Mouse (Mus musculus): ENCODE results near the gene Gm21885. TPM values are rescaled to one million over a fixed set of nuclear protein-coding genes. Genes with fewer than 3 reads are reported as not detected.

Gm21885 gene
- polyA plus RNA-seq, 1 experiment from 2014 or later = 0.68 TPM

DNA sequence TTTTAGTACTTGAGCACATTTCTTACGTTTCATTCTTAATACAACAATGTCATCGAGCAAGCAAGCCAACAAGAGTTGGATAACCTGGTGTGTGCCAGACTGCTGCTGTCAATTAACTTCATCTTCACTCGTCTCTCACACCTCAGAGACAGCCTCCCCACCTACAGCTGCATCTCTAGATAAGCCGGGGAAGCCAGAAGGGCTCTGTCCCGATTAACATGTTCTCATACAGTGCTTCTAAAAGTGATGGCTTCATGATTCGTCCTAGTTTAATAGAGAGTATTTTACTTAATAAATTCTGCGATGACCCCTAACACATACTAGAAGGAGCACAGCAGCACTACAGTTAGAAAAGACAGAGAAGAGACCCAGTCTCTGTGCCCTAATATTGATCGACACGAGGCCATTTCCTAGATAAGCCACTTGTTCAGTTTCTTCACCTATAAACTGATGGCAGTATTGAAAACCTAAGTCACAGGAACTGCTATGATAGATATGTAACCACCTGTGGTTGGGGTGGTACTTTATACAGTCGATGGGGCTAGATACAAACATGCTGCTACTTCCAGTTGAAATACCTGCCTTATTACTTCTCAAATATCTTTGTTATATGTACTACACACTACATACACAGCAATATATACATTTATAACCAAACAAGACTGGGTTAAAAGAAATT is 8.5 kb downstream of the Gm21885 start:
- Histone ChIP-seq H3K4me1 (replicated peaks; ENCODE audit: control insufficient read depth, insufficient read depth, low read length) (no peaks in the 10 kb centered on the region), H3K9ac (ENCODE audit: low read length) (no peak overlapping the region), H3K9me3 (ENCODE audit: control insufficient read depth, low read length) (no peaks in the 10 kb centered on the region), H3K4me2 (ENCODE audit: low read depth, low read length, severe bottlenecking) (no peak overlapping the region), H3K27ac (ENCODE audit: low read depth, low read length) (no peak overlapping the region), H3K4me3 (ENCODE audit: low read depth, low read length) (no peak overlapping the region), H3K27me3 (ENCODE audit: control insufficient read depth, insufficient read depth, low read length) (no peaks in the 10 kb centered on the region), H3K36me3 (ENCODE audit: control insufficient read depth, insufficient read depth, low read length) (peaks cover 18% of the 10 kb centered on the region)
- DNase-seq (ENCODE audit: low spot score) = no peak
- ATAC-seq (replicated peaks; ENCODE audit: low FRiP score) = no peak
- 93% methylated on average over 10 of the region's 10 CpGs for WGBS

DNA sequence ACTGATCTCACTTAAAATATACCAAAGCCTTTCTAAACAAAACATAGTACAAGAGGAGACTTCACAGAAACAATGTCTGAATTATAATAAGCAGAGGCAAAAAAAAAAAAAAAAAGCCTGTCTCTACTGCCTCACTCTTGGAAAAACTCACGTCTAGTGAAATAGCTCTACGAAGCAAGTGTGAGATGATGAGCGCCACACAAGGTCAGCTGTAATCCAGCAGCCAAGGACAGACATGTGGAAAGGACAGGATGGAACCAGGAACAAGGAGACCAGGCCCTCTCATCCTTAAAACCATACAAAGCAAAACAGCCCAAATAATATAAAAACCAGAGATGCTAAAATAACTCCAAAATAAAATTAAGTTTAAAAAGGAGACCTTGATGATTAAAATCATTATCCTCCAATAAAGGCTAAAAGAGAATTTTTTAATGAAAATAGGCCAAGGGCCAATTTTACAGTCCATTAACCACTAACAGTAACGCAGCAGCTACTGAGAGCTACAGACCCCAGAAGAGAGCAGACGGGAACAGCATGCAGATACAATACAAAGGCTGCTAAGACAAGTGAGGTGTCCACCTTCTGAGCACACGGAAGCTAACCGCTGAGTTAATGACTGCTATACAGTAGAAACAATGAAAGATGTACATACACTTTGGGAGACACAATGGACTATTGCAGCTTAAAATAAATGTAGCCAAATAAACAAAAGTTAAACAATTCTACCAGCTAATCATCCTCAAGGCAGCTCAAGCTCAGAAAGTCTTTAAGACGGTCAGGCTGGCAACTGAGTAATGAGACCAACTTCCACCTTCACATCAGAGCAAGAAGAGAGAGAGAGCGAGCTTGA is 13.5 kb downstream of the Gm21885 start:
- ATAC-seq (replicated peaks; ENCODE audit: low FRiP score) (no peak), DNase-seq (ENCODE audit: low spot score) (no peak)
- Histone ChIP-seq H3K4me1 (replicated peaks; ENCODE audit: control insufficient read depth, insufficient read depth, low read length) (no peaks in the 10 kb centered on the region), H3K27ac (ENCODE audit: low read depth, low read length) (no peak overlapping the region), H3K36me3 (ENCODE audit: control insufficient read depth, insufficient read depth, low read length) (peaks cover 14% of the 10 kb centered on the region; the same call in 1 of the 2 replicates), H3K9me3 (ENCODE audit: control insufficient read depth, low read length) (no peaks in the 10 kb centered on the region), H3K27me3 (ENCODE audit: control insufficient read depth, insufficient read depth, low read length) (no peaks in the 10 kb centered on the region), H3K4me3 (ENCODE audit: low read depth, low read length) (no peak overlapping the region), H3K9ac (ENCODE audit: low read length) (no peak overlapping the region), H3K4me2 (ENCODE audit: low read depth, low read length, severe bottlenecking) (no peak overlapping the region)
- 71% methylated on average over 9 of the region's 9 CpGs for WGBS

- WGBS = 92% methylated on average over 1 of the region's 1 CpGs
- Histone ChIP-seq H3K9ac (ENCODE audit: low read length) (no peak overlapping the region), H3K36me3 (ENCODE audit: control insufficient read depth, insufficient read depth, low read length) (no peaks in the 10 kb centered on the region; the same call in 1 of the 2 replicates), H3K27me3 (ENCODE audit: control insufficient read depth, insufficient read depth, low read length) (no peaks in the 10 kb centered on the region), H3K4me2 (ENCODE audit: low read depth, low read length, severe bottlenecking) (no peak overlapping the region), H3K9me3 (ENCODE audit: control insufficient read depth, low read length) (no peaks in the 10 kb centered on the region), H3K4me1 (replicated peaks; ENCODE audit: control insufficient read depth, insufficient read depth, low read length) (0 out of 2 replicates have a peak, but pooled peaks cover 2% of the 10 kb centered on the region), H3K27ac (ENCODE audit: low read depth, low read length) (no peak overlapping the region), H3K4me3 (ENCODE audit: low read depth, low read length) (no peak overlapping the region)
- DNase-seq (ENCODE audit: low spot score) = no peak
- no peak for ATAC-seq (replicated peaks; ENCODE audit: low FRiP score)
Measured at GRCm38 (mm10) chr11:94312733-94313132, 31.1 kb downstream of the Gm21885 start.

GRCm38 (mm10) chr11:94314098-94314652 is 32.5 kb downstream of the Gm21885 start:
- WGBS = 96% methylated on average over 2 of the region's 2 CpGs
- H3K4me1 ChIP-seq (replicated peaks; ENCODE audit: control insufficient read depth, insufficient read depth, low read length) = peaks cover 5% of the 10 kb centered on the region; the same call in 1 of the 2 replicates
- no peak overlapping the region for H3K4me2 ChIP-seq (ENCODE audit: low read depth, low read length, severe bottlenecking)

GRCm38 (mm10) chr11:94315308-94315707 is 33.6 kb downstream of the Gm21885 start:
- DNase-seq (ENCODE audit: low spot score) (no peak), ATAC-seq (replicated peaks; ENCODE audit: low FRiP score) (no peak)
- WGBS = 85% methylated on average over 1 of the region's 1 CpGs
- Histone ChIP-seq H3K4me2 (ENCODE audit: low read depth, low read length, severe bottlenecking) (no peak overlapping the region), H3K27ac (ENCODE audit: low read depth, low read length) (no peak overlapping the region), H3K36me3 (ENCODE audit: control insufficient read depth, insufficient read depth, low read length) (peaks cover 2% of the 10 kb centered on the region; the same call in 1 of the 2 replicates), H3K9me3 (ENCODE audit: control insufficient read depth, low read length) (no peaks in the 10 kb centered on the region), H3K27me3 (ENCODE audit: control insufficient read depth, insufficient read depth, low read length) (no peaks in the 10 kb centered on the region), H3K4me3 (ENCODE audit: low read depth, low read length) (no peak overlapping the region), H3K4me1 (replicated peaks; ENCODE audit: control insufficient read depth, insufficient read depth, low read length) (peaks cover 5% of the 10 kb centered on the region; the same call in 1 of the 2 replicates), H3K9ac (ENCODE audit: low read length) (no peak overlapping the region)

More at GRCm38 (mm10) chr11:94314098-94314652, 32.5 kb downstream of the Gm21885 start:
- Histone ChIP-seq H3K4me3 (ENCODE audit: low read depth, low read length) (no peak overlapping the region), H3K27me3 (ENCODE audit: control insufficient read depth, insufficient read depth, low read length) (no peaks in the 10 kb centered on the region), H3K9ac (ENCODE audit: low read length) (no peak overlapping the region), H3K36me3 (ENCODE audit: control insufficient read depth, insufficient read depth, low read length) (peaks cover 2% of the 10 kb centered on the region; the same call in 1 of the 2 replicates), H3K27ac (ENCODE audit: low read depth, low read length) (no peak overlapping the region), H3K9me3 (ENCODE audit: control insufficient read depth, low read length) (no peaks in the 10 kb centered on the region)
- no peak for DNase-seq (ENCODE audit: low spot score)
- no peak for ATAC-seq (replicated peaks; ENCODE audit: low FRiP score)

DNA sequence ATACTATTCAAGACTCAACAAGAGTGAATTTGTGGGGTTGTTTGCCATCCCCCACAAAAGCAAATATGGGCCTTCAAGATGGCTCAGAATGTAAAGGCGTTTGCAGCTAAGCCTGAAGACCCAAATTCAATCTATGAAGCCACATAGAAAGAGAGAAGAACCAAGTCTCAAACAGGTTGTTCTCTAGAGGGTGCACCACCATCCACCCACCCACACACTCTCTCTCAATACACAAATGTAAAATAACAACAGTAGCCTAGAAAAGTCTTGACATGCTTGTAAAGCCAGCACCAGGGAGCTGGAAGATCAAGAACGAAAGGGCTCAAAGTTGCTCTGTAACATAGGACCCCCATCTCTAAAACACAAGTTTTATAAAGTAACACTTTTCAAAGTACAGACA is 34.9 kb downstream of the Gm21885 start:
- WGBS = 82% methylated on average over 2 of the region's 2 CpGs
- H3K9me3 ChIP-seq (ENCODE audit: control insufficient read depth, low read length) = no peaks in the 10 kb centered on the region
- no peak overlapping the region for H3K4me3 ChIP-seq (ENCODE audit: low read depth, low read length)
- H3K9ac ChIP-seq (ENCODE audit: low read length) = no peak overlapping the region
- no peaks in the 10 kb centered on the region for H3K27me3 ChIP-seq (ENCODE audit: control insufficient read depth, insufficient read depth, low read length)
- no peak for ATAC-seq (replicated peaks; ENCODE audit: low FRiP score)
- DNase-seq (ENCODE audit: low spot score) = no peak
- no peak overlapping the region for H3K27ac ChIP-seq (ENCODE audit: low read depth, low read length)
- peaks cover 2% of the 10 kb centered on the region; the same call in 1 of the 2 replicates for H3K36me3 ChIP-seq (ENCODE audit: control insufficient read depth, insufficient read depth, low read length)
- H3K4me1 ChIP-seq (replicated peaks; ENCODE audit: control insufficient read depth, insufficient read depth, low read length) = peaks cover 7% of the 10 kb centered on the region; the same call in 1 of the 2 replicates
- no peak overlapping the region for H3K4me2 ChIP-seq (ENCODE audit: low read depth, low read length, severe bottlenecking)

- Histone ChIP-seq H3K27me3 (ENCODE audit: control insufficient read depth, insufficient read depth, low read length) (no peaks in the 10 kb centered on the region), H3K36me3 (ENCODE audit: control insufficient read depth, insufficient read depth, low read length) (peaks cover 2% of the 10 kb centered on the region; the same call in 1 of the 2 replicates), H3K9me3 (ENCODE audit: control insufficient read depth, low read length) (no peaks in the 10 kb centered on the region), H3K4me3 (ENCODE audit: low read depth, low read length) (no peak overlapping the region), H3K9ac (ENCODE audit: low read length) (no peak overlapping the region), H3K4me2 (ENCODE audit: low read depth, low read length, severe bottlenecking) (no peak overlapping the region), H3K27ac (ENCODE audit: low read depth, low read length) (no peak overlapping the region), H3K4me1 (replicated peaks; ENCODE audit: control insufficient read depth, insufficient read depth, low read length) (peaks cover 7% of the 10 kb centered on the region; the same call in 1 of the 2 replicates)
- 83% methylated on average over 1 of the region's 1 CpGs for WGBS
- DNase-seq (ENCODE audit: low spot score) (no peak), ATAC-seq (replicated peaks; ENCODE audit: low FRiP score) (no peak)
Measured at GRCm38 (mm10) chr11:94317014-94317413, 35.3 kb downstream of the Gm21885 start.

GRCm38 (mm10) chr11:94317515-94317914 is 35.8 kb downstream of the Gm21885 start:
- Histone ChIP-seq H3K4me1 (replicated peaks; ENCODE audit: control insufficient read depth, insufficient read depth, low read length) (peaks cover 7% of the 10 kb centered on the region; the same call in 1 of the 2 replicates), H3K4me3 (ENCODE audit: low read depth, low read length) (no peak overlapping the region), H3K27ac (ENCODE audit: low read depth, low read length) (no peak overlapping the region), H3K36me3 (ENCODE audit: control insufficient read depth, insufficient read depth, low read length) (peaks cover 2% of the 10 kb centered on the region; the same call in 1 of the 2 replicates), H3K9ac (ENCODE audit: low read length) (no peak overlapping the region), H3K4me2 (ENCODE audit: low read depth, low read length, severe bottlenecking) (no peak overlapping the region), H3K27me3 (ENCODE audit: control insufficient read depth, insufficient read depth, low read length) (no peaks in the 10 kb centered on the region), H3K9me3 (ENCODE audit: control insufficient read depth, low read length) (no peaks in the 10 kb centered on the region)
- no peak for DNase-seq (ENCODE audit: low spot score)
- WGBS = 64% methylated on average over 4 of the region's 4 CpGs
- no peak for ATAC-seq (replicated peaks; ENCODE audit: low FRiP score)

Data from forebrain, embryonic 11.5 days (tissue).